Mouse (Mus musculus): ENCODE measurements around the gene Zfp993.
"Not testable (repeated sequence)": the region's sequence is repeated elsewhere in the genome, so short reads cannot be mapped to it uniquely, and the experiment has no call there.

Gene Zfp993

DNA sequence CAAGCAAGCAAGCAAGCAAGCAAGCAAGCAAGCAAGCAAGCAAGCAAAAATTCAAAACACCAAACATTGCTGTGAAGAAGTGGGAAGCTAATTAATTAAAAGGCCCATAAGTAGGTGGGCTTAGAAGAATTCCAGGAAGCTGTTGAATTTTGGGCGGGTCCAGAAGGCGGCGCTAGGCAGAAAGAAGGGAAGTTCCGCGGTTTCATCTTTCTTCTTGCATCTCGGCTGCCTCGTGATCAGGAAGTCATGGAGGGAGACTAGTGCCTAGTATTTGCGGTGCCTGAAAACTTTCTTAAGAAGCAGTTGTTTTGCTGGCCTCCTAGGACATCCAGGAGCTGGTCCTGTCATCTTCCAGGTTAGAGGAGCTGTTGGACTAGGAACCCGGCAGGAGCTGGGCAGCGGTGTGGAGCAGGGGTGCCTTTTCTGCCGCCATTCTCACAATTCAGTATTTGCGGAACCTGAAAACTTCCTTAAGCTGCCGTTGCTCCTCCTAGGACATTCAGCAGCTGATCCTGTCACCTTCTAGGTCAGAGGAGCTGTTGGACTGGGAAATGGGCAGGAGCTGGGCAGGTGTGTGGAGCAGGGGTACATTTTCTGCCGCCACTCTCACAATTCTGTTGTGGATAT is at the start of gene Zfp993:
TSS of gene Zfp993 (plus strand) at position 188 of the 627 bp plus-strand sequence.
- DNase-seq (ENCODE audit: low read depth, low spot score) = not testable (repeated sequence)

DNA sequence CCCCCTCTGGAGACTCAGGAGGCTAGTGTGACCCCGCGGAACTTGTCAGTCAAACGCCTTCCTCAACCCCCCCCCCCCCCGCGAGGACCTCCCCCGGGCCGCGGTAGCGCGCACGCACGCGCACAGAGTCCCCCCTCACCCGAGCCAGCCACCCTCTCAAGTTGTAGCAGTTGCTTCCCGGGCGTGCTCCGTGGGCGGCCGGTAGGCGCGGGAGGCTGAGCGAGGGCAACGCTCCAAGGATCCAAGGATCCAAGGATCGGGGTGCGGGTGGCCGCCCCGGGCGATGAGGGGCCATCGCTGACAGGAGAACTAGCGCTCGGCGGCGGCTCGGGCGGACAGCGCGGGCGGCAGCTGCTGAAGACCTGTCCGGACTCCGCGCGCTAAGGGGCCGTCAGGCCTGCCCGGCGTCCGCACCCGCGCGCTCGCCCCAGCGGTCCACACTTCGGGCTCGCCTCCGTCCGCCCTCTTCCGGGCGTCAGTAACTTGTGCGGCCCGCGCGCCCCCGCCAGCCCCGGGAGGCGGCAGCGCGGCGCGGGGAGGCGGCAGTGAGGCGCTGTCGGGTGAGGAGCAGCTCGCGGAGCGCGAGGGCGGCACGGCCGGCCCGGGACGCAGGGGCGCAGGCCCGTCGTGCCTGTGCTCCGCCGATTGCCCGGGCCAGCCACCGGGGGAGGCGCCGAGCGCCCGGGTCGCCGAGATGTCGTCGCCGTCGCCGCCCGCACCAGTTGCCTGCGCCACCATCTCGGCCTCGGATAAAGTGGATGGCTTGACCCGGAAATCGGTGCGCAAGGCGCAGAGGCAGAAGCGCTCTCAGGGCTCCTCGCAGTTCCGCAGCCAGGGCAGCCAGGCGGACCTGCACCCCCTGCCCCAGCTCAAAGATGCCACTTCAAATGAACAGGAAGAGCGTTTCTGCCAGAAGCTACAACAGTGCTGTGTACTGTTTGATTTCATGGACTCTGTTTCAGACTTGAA is 30.6 kb upstream of the Zfp993 start:
- DNase-seq (ENCODE audit: low read depth, low spot score) = not testable (repeated sequence)

DNA sequence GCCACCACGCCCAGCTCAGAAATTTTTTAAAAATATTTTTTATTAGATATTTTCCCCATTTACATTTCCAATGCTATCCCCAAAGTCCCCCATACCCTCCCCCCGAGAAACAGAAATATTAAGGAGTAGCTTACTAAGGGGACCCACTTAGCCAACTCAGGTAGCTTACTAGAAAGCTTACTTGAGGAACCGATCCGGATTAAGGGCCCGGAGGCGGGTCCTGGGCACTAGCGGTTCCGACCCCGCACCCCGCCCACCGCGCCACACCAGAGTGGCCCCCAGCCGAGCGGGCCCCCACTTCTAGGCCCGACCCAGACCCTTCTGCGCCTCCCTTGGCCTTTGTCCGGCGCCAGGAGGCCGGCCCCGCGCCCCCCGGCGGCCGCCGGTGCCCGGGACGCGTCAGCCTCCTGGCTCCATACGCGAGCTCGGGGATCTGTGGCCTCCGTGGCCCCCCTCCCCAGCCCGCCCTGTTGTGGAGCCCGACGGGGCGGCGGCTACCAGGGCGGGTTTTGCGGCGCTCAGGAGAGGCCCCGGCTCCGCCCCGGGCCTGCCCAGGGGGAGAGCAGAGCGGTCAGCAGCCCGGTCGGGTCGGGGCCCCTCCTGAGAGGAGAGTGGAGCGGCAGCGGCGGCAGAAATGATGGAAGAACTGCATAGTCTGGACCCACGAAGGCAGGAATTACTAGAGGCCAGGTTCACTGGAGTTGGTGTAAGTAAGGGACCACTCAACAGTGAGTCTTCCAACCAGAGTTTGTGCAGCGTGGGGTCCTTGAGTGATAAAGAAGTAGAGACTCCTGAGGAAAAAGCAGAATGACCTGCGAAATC is 7.0 kb upstream of the Zfp993 start:
- peak; percentile 0 for DNase-seq (ENCODE audit: low read depth, low spot score)

DNA sequence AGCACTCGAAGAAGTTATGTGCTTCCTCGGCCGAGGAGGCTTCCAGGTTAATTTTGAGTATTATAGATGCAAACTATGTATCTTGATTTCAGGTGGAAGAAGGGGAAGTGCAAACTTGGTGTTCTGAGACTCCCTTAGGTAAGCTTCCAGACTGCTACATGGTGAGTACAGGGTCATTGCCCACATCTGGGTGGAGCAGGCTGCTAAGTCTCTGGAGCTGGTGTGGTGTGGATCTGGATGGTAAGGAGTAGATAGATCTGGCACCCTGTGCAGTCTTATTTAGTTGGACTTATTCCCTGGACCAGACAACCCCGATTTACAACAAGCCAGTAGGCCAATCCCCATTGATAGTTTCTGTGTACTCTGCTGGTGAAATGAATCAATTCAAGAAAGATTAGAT is 33.6 kb downstream of the Zfp993 start:
- not testable (repeated sequence) for DNase-seq (ENCODE audit: low read depth, low spot score)

DNA sequence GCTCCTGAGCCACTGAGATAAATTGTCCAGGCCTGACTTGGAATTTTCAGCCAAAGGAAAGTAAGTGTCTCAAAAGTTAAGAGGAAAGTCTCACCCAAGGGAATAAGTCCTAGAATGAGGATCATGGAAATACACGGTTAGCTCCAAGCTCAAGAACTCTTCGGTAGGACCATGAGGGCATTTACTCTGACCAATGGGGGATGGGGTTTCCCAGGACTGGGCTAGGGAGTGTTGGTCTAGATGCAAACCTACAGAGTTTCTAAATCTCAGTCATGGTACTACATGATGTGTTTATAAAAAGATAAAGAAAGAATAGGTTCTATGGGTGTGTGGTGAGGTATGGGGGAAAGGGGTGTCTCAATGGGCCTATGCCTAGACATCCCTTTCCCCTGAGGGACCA is 38.9 kb downstream of the Zfp993 start:
- not testable (repeated sequence) for DNase-seq (ENCODE audit: low read depth, low spot score)

DNA sequence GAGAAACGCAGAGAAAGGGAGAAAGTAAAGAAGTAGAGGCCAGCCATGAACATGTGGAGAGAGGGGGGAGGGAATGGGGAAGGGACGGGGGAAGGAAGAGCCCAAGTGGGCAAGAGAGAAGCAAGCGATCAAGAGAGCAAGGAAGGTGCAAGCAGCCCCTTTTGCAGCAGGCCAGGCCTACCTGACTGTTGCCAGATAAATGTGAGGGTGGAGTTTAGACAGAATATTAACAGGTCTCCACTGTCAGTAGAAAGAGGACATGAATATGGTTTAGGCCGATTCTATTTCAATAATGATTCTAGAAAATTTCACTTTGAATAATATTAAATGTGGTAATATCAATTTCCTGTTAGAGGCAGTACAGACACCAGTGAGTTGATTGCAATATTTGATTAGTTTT is 39.4 kb downstream of the Zfp993 start:
- DNase-seq (ENCODE audit: low read depth, low spot score) = not testable (repeated sequence)

DNA sequence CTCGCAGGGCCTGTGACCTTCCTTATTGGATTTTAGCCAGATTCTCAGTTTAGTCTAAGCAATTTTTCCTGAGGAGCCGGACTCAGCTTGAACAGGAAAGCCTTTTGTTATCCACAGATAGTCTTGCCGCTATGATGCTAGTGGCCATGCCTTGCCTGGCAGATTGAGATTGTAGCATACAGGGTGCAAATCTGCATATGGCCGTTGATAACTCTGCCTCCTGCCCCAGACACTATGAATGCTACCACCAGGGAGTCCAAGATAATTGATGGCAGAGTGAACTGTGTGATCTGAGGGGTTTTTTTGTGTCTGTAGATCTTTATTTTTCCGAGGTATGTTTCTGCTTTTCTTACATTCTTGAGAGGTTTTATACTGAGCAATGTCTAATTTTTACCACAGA is 39.9 kb downstream of the Zfp993 start:
- DNase-seq (ENCODE audit: low read depth, low spot score) = not testable (repeated sequence)

Data from CD4-positive helper T cell, adult 2 months (primary cell).